Mouse (Mus musculus): ENCODE data around the gene Timmdc1.

Gene Timmdc1

DNA sequence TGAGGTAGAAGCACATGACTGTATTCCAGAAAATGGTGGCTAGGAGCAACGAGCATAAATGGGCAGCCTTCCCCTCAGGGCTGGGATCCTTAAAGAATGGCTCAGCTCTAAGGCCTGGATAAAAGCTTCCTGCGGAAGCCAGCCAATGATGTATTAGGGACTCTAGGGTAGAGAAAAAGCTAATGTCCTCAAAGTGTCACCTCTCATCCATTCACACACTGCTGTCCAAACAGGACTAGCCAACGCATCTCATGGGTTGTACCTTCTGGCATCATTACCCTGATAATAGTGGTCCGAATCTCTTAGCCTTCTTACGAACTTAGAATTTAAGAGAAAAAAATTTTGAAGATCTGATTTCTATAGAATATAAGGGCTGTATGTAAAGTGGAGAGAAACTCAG, 59.2 kb downstream of the Timmdc1 start:
- no peak for DNase-seq (ENCODE audit: low spot score in 2 of 2)

GRCm38 (mm10) chr16:38462161-38462560, 60.3 kb downstream of the Timmdc1 start:
- no peak for DNase-seq (ENCODE audit: low spot score in 2 of 2)

DNA sequence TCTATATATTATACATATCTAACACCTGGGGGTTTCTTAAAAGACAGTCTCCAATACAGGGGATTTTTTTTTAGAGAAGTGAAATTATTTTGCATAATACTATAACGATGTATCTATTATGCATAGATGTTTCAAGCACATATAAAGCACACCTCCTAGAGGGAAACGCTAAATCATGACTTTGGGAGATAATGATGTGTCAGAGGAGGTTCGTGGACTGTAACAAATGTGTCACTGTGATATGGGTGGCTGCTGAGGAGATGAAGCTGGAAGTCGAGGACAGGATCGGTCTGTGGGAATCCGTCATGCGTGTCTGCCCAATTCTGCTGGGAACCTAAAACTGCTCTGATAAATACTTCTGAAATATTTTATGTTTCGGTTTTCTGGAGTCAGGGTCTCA, 60.7 kb downstream of the Timmdc1 start:
- no peak for DNase-seq (ENCODE audit: low spot score in 2 of 2)

DNA sequence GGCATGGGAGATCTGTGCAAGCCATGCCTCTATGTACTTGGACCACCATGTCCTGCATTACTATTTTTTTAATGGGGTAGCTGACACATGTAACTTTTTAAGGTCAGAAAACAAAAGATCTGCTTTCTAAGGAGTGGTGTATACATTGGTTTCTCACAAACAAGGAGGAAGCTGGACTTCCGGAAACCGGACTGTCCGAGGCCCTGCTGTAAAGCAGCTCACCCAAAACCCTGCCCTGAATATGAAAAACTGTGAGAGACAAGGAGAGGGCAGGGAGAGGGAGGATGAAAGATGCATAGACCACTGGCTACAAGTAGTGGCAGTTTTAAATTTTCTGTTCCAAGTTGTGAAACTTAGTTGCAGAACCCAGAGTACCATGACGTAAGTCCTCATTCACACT, 62.5 kb downstream of the Timmdc1 start:
- no peak for DNase-seq (ENCODE audit: low spot score in 2 of 2)

DNA sequence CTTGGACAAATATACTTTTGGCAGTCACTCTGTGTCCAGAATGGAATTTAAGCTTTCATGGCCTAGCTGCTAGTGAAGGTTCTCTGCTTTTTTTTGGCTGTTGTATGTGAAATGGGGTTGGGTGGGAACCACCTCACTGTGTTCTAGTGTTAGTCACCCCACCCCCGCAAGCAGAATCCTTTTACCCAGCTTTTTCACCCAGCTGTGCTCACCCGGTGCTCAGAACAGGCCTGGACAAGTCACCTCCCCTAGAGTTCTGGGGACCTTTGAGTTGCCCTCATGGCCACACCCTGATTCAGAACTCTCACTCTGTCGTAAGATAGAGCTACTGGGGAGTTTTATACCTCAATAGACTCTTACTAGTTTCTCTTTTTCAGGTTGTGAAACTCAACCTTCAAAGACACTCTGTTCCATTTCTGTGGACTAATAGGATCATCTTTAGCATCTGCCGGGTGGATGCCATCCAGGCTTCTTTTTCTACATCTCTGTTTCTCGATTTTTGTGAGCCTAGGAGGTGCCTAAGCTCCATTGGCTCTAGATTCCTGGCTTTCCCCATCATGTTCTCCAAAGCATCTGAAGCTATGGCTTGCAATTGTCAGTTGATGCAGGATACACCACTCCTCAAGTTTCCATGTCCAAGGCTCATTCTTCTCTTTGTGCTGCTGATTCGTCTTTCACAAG, 63.7 kb downstream of the Timmdc1 start:
- peak; percentile 24 to 43 for DNase-seq (ENCODE audit: low spot score in 2 of 2)

DNA sequence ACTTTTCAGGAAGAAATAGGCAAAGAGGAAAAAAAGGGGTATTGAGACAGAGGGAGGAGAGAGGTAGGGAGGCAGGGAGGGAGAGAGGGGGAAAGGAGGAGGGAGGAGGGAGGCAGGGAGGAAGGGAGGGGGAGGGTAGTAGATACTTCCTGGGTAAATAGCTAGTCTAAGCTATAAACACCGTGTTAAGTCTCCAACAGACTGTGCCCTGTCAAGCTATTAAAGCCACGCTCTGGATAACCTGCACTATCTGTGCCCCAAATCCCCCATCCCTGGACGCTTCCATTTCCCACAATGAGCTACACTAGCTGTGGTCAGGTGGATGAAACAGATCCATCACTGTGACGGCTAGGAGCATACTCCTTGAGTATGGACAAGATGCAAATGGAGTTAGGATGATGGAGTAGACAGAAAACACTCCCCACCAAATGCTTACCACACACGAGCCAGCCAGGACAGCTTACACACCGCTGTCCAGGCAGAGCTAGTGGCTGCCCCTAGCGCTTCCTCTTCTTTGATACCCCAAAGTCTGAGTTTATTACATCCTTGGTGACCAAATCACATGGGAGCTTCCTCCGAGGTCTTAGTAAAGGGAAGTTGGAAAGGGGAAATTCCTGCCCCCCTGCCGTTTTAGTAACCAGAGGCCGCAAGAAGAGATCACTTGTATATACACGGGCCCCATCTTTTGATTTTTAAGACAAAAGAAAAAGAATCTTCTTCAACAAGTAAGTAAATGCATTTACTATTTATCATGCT, 65.5 kb downstream of the Timmdc1 start:
- peak; percentile 26 to 51 for DNase-seq (ENCODE audit: low spot score in 2 of 2)

- DNase-seq (ENCODE audit: low spot score in 2 of 2): no peak
Measured at GRCm38 (mm10) chr16:38455511-38456418, 66.7 kb downstream of the Timmdc1 start, which contains the start of gene Cd80. TSS of gene Cd80 (plus strand) at chr16:38455561.

DNA sequence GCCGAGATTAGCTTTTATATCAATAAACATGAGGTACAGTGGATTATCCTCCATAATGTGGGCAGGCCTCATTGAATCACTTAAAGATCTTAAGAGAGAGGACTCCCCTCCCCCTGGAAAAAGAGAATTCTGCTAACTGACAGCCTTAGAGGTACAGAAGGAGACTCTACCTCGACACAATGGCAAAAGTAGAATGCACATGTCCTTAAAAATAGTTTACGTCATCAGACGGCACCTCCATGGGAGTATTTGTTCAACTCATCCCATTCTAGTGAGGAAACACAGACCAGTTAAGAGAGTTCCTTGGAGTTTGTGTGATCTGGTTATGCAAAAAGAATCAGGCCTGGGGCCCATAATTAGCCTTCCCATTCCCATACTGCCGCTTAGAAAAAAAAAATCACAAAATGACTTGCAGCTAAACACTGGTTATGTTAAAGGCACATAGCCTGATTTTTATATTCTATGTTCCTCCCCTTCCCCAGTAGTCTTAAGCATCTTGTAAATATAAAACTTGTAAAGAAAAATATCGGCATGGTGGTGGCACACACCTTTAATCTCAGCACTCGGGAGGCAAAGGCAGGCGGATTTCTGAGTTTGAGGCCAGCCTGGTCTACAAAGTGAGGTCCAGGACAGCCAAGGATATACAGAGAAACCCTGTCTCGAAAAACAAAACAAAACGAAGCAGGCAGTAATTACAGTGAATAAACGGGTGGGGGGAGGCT, 67.8 kb downstream of the Timmdc1 start:
- no peak for DNase-seq (ENCODE audit: low spot score in 2 of 2)

- no peak for DNase-seq (ENCODE audit: low spot score in 2 of 2)
Measured at GRCm38 (mm10) chr16:38453952-38454351, 68.5 kb downstream of the Timmdc1 start.

DNA sequence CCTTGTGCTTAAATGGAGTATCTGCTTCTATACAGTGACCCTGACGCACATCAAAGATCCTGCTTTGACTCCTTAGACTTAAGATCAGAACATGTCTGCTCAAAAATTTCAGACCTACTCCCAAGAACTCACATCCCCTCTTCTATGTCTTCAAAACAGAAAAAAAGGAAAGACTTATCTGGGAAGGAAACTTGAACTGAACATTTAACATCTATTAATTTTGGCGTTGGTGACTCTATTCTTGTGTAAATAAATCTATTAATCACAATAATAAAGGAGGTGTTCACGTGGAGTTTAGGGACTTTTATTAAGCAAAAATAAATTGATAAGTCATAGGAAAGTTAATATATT, 69.3 kb downstream of the Timmdc1 start:
- no peak for DNase-seq (ENCODE audit: low spot score in 2 of 2)

DNA sequence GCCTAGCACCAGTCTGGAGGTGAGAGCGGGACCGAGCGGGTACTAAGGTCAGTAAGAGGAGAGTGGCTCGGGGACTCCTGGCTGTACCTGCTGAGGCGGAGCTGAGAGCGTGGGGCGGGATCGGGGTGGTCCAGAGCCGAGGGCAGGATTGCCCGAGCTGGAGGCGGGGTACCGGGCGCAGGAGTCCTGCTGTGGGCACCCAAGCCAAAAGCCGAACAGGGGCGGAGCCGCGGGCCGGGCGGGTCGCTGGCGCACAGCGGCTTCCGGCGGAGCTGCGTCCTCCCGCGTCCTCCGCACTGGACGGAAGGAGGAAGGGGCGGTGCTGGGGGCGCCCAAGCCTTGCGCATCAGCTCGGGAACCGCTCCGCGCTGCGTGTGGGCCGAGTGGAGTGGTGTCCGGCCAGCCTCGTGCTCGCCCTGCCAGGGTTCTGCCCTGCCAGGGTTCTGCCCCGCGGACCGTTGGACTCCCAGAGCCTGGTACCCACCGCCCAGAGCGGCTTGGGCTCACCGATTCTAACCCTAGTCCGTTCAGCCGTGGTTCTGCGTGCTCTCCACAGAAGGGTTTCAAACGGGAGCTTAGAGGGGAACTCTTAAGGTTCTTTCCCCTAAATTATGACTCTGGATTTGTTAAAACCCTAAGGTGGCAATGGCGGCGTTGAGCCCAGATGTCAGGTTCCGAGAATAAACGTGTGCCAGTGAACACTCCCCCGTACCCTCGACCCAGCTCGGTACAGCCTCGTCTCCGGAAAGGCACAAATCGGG, 69.8 kb downstream of the Timmdc1 start, which contains the start of gene Adprh:
Gene Adprh, minus strand, starts transcription at position 262 of the 761 bp plus-strand sequence.
- DNase-seq (ENCODE audit: low spot score in 2 of 2): peak; percentile 95 to 96

GRCm38 (mm10) chr16:38451421-38452205, 70.8 kb downstream of the Timmdc1 start:
- no peak for DNase-seq (ENCODE audit: low spot score in 2 of 2)

GRCm38 (mm10) chr16:38450707-38451106, 71.8 kb downstream of the Timmdc1 start:
- no peak for DNase-seq (ENCODE audit: low spot score in 2 of 2)

GRCm38 (mm10) chr16:38448458-38448857, 74.0 kb downstream of the Timmdc1 start:
- no peak for DNase-seq (ENCODE audit: low spot score in 2 of 2)

Measured in heart, adult 9 months (tissue).